Mouse (Mus musculus) heart, postnatal 0 days (tissue): ENCODE results near the gene Prdm16.

Experiments
- CTCF ChIP-seq: IDR thresholded peaks from 2 replicates; pipeline ENCODE4 v1.5.1; 2016; ENCODE audit warnings: antibody characterized with exemption, control low read depth, low read depth
- EP300 ChIP-seq: IDR thresholded peaks from 2 replicates; pipeline ENCODE4 v1.6.1; 2016; ENCODE audit warnings: antibody characterized with exemption, low read depth

DNA sequence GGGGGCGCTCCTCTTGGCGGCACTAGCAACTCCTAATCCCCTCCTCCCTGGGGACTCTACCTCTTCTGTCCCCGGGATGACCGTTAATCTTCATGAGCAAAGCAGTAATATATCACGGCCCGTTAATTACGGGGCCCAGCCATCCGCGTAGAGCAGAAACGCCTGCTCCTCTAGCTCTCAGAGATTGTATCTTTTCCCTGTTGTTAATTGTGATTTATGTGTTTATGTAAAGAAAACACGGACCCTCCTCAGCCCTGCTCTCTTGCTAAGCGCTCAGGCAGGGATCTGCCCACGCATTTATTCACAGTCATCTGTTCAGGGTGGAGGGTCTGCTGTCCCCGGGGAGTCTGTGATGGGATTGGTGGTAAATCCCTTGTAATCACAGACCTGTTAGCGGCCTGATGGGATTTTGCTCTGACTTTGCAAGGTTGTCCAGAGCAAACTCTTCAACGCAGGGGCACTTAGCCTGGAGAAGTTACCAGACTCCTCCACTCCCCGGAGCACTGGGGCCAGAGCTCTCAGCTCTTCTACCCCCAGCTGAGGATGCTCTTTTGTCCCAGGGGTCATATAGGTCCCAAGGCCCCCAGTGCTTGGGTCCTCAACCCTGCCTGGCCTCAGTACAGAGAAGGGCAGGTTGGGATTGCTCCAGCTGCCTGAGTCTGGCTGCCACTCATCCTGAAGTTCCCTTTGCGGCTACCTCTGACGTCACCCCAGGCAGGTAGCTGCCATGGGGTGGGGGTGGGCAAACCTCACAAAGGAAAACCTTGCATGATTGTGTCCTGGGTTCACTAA is 289.7 kb downstream of the Prdm16 start:
- TF ChIP-seq CTCF (no peak), EP300 (no peak)
